Mouse (Mus musculus) spleen, adult 2 months (tissue): ENCODE measurements at regions not wholly inside any gene's neighbourhood (a gene's known extent, or its start where the extent isn't known, plus 50 kb on each side); places are given as distances from the start of the nearest gene placed in this dataset.

ENCODE experiments used
- DNase-seq, 2 experiments: peaks; one replicate each; pipeline versions ENCODE4 v3.0.0 to v3.0.0-alpha.2; 2012 to 2021; ENCODE audit warnings: low spot score in 2 of 2, low read depth in 1 of 2
- H3K27ac ChIP-seq: fragments of 200-500 bp; 2 replicates; pipeline ENCODE4 v1.5.1; 2012; ENCODE audit warnings: low read length, inconsistent platforms; ENCODE audit not compliant: insufficient read depth
- H3K27me3 ChIP-seq: fragments of 200-500 bp; 2 replicates; pipeline ENCODE4 v1.6.1; 2012; ENCODE audit warnings: mild to moderate bottlenecking, moderate library complexity, low read length, inconsistent platforms; ENCODE audit not compliant: control insufficient read depth, insufficient read depth
- H3K36me3 ChIP-seq: fragments of 200-500 bp; 2 replicates; pipeline ENCODE4 v1.6.1; 2012; ENCODE audit warnings: mild to moderate bottlenecking, low read length, inconsistent platforms; ENCODE audit not compliant: control insufficient read depth, insufficient read depth
- H3K4me1 ChIP-seq: fragments of 200-500 bp; 2 replicates; pipeline ENCODE4 v1.6.1; 2011; ENCODE audit warnings: inconsistent platforms; ENCODE audit not compliant: control insufficient read depth, insufficient read depth, insufficient read length
- H3K4me3 ChIP-seq: fragments of 200-500 bp; 2 replicates; pipeline ENCODE4 v1.5.1; 2011; ENCODE audit warnings: mild to moderate bottlenecking, inconsistent platforms; ENCODE audit not compliant: insufficient read depth, insufficient read length; ENCODE audit errors: extremely low read depth
- CTCF ChIP-seq: fragments of 200-500 bp; IDR thresholded peaks from 2 replicates; pipeline ENCODE4 v1.5.1; 2011; ENCODE audit warnings: mild to moderate bottlenecking, inconsistent platforms; ENCODE audit not compliant: insufficient read depth, insufficient read length, insufficient replicate concordance; ENCODE audit errors: extremely low read depth
- POLR2A ChIP-seq: fragments of 200-500 bp; IDR thresholded peaks from 2 replicates; pipeline ENCODE4 v1.6.1; 2011; ENCODE audit warnings: low read depth, low read length, inconsistent platforms
- WGBS: fragments of 180-500 bp; shearing (Covaris S2); methylation state at CpG from one replicate; pipeline ENCODE4 v1.1.7; 2018; 5-methylcytosine and 5-hydroxymethylcytosine counted together

DNA sequence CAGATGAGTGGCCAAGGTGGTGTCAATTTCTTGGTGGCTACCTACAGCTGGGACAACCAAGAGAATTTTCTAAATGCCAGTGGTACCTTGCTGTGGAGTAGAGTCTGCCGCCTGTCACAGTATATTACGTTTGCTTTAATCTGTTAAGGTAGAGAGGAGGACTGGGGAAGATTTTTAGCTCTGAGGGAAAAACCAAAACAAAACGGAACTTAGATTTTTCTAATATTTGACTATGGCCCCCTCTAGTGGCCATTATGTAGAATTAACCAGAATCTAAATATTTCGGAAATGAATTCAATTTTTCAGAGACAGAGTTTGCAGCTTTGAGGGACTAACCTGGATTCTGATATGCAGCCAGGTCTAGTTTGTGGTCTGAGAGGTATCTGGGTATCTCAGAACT, 59.3 kb upstream of the Papolg start:
- Histone ChIP-seq H3K27me3 (no peaks in the 10 kb centered on the region), H3K4me1 (no peaks in the 10 kb centered on the region), H3K27ac (no peak overlapping the region), H3K36me3 (no peaks in the 10 kb centered on the region), H3K4me3 (no peak overlapping the region)
- TF ChIP-seq POLR2A (no peak), CTCF (no peak)
- DNase-seq, result peak in 1 of 2 experiments; percentile 27
- 3% methylated on average over 4 of the region's 4 CpGs for WGBS

DNA sequence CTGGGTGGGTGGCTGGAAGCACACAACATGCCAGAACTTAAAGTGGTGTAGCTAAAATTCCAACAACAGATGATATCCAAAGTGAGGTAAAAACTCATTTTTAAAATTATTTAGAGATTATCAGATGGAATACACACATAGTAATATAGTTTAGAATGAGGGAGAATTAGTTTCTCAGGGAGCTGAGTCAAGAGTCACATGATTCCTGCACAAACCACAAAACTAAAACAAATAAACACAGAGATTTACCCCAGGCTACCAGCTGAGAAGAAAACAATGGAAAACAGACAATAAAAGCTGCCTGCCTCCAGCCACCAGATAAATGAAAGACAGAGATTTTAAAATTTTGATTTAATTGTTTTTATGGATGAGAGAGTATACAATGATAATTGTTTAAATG, 50.9 kb upstream of the Papolg start:
- DNase-seq, result no peak
- Histone ChIP-seq H3K27me3 (no peaks in the 10 kb centered on the region), H3K36me3 (no peaks in the 10 kb centered on the region), H3K4me3 (no peak overlapping the region), H3K4me1 (no peaks in the 10 kb centered on the region), H3K27ac (no peak overlapping the region)
- TF ChIP-seq CTCF, result no peak
- no peak for TF ChIP-seq POLR2A
